ENCODE assay signal across 12 mouse cellular contexts in the genomic region with DNA sequence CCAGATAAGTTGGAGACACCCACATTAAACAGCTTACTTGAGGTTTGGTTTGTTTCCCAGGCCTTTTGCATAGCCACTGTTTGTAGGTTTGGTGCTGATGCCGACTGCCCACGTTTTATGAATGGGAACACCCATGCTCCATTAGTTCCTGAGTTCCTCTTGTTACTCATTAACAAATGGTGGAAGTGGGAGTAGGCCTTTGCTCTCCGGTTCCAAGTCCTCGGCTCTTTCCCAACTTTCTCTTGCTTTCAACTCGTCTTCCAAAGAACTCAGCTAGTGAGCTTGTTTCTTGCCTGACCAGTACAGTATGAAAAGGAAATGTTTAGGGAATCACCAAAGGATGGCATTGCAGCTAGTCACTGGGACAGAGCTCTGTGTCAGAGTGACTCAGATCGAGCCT. TPM values are rescaled to one million over a fixed set of nuclear protein-coding genes. Genes with fewer than 3 reads are reported as not detected.
DNase-seq lines count a peak whose midpoint lies in the region; ATAC-seq and TF ChIP-seq lines count a peak whose summit lies in the region.
"Had no signal": no experiment of that assay in that cellular context is flagged by ENCODE, and none has a peak within 500 bp of the region (broad histone marks: within the 10 kb centered on the region; RNA-seq: fewer than 3 reads in every experiment).

No protein-coding gene starts in this region.

- peak; percentile 72 for ATAC-seq in Patski
- ATAC-seq in intestine, embryonic 16.5 days, result peak; percentile 84
- no peak for ATAC-seq in forebrain, embryonic 16.5 days

- no peaks in the 10 kb centered on the region for H3K9me3 ChIP-seq in ES-Bruce4 (replicated peaks; ENCODE audit: control insufficient read depth, insufficient read depth, low read length, poor library complexity, severe bottlenecking)
- H3K9me3 ChIP-seq in intestine, embryonic 16.5 days (ENCODE audit: control insufficient read depth, low read length), result no peaks in the 10 kb centered on the region
- no peaks in the 10 kb centered on the region for H3K9me3 ChIP-seq in forebrain, embryonic 16.5 days (ENCODE audit: control insufficient read depth, low read length)
- no peaks in the 10 kb centered on the region for H3K9me3 ChIP-seq in embryonic facial prominence, embryonic 10.5 days
- H3K9me3 ChIP-seq: neural tube, embryonic 13.5 days had no signal

- CTCF ChIA-PET in Patski (lab: Charles Lee), result interaction anchor here (1.1 to 2.1 kb wide), 13 partner anchors 12 to 181 kb away, joined by 3 to 8 read pairs (median 5); no protein-coding TSS in a partner anchor

- peaks cover 34% of the 10 kb centered on the region for H3K36me3 ChIP-seq in ES-Bruce4 (ENCODE audit: control insufficient read depth, insufficient read depth, low read length, poor library complexity, severe bottlenecking)
- peaks cover 22% of the 10 kb centered on the region for H3K36me3 ChIP-seq in intestine, embryonic 16.5 days (ENCODE audit: control insufficient read depth, insufficient read depth, low read length)
- H3K36me3 ChIP-seq in forebrain, embryonic 16.5 days (ENCODE audit: control insufficient read depth, insufficient read depth), result peaks cover 21% of the 10 kb centered on the region
- peaks cover 65% of the 10 kb centered on the region for H3K36me3 ChIP-seq in embryonic facial prominence, embryonic 10.5 days (replicated peaks)

- TF ChIP-seq CTCF in ES-Bruce4 (IDR thresholded peaks at IDR 0.05; ENCODE audit: low read depth, low read length), result no peak
- TF ChIP-seq CTCF in Patski (IDR thresholded peaks at IDR 0.05), result no peak

- no peak for TF ChIP-seq EP300 in ES-Bruce4 (IDR thresholded peaks at IDR 0.05; ENCODE audit: insufficient read depth, low read depth, low read length)

- peak overlapping the region; percentile 28 for H3K27ac ChIP-seq in ES-Bruce4 (ENCODE audit: insufficient read depth, low read length)
- peak overlapping the region; percentile 66; the same call in 1 of the 2 replicates for H3K27ac ChIP-seq in intestine, embryonic 16.5 days (ENCODE audit: low read length)
- no peak overlapping the region for H3K27ac ChIP-seq in forebrain, embryonic 16.5 days (ENCODE audit: low read length)
- H3K27ac ChIP-seq in embryonic facial prominence, embryonic 10.5 days (replicated peaks), result no peak overlapping the region

- peaks cover 12% of the 10 kb centered on the region for H3K4me1 ChIP-seq in ES-Bruce4 (ENCODE audit: control insufficient read depth, insufficient read depth, low read length)
- H3K4me1 ChIP-seq in intestine, embryonic 16.5 days (ENCODE audit: control insufficient read depth, insufficient read depth, low read length), result peaks cover 22% of the 10 kb centered on the region
- 0 out of 2 replicates have a peak, but pooled peaks cover 4% of the 10 kb centered on the region for H3K4me1 ChIP-seq in forebrain, embryonic 16.5 days (replicated peaks; ENCODE audit: control insufficient read depth, insufficient read depth, low read length)
- peaks cover 29% of the 10 kb centered on the region for H3K4me1 ChIP-seq in embryonic facial prominence, embryonic 10.5 days

- no peak overlapping the region for H3K4me3 ChIP-seq in ES-Bruce4 (ENCODE audit: low read depth, low read length)
- no peak overlapping the region for H3K4me3 ChIP-seq in intestine, embryonic 16.5 days (ENCODE audit: low read length)
- no peak overlapping the region for H3K4me3 ChIP-seq in forebrain, embryonic 16.5 days (replicated peaks; ENCODE audit: low read length)
- H3K4me3 ChIP-seq in embryonic facial prominence, embryonic 10.5 days, result no peak overlapping the region
- H3K4me3 ChIP-seq: neural tube, embryonic 13.5 days had no signal

- POLR2A ChIA-PET in Patski (lab: Charles Lee), result interaction anchor here (1.0 kb wide), 1 partner anchor 9 kb away, joined by 4 read pairs; no protein-coding TSS in a partner anchor

- no peak overlapping the region for H3K9ac ChIP-seq in ES-Bruce4 (ENCODE audit: low read depth, poor library complexity, severe bottlenecking)
- no peak overlapping the region for H3K9ac ChIP-seq in intestine, embryonic 16.5 days (ENCODE audit: low read depth, low read length)
- H3K9ac ChIP-seq in forebrain, embryonic 16.5 days (replicated peaks; ENCODE audit: low read depth, low read length), result no peak overlapping the region
- H3K9ac ChIP-seq: neural tube, embryonic 13.5 days had no signal

- peak; percentile 70 for DNase-seq in Patski (ENCODE audit: low read depth, low spot score)
- DNase-seq in large intestine, adult 2 months (ENCODE audit: low read depth, low spot score), result peak; percentile 82
- no peak for DNase-seq in thymus, postnatal 25 days
- DNase-seq in embryonic facial prominence, embryonic 10.5 days (ENCODE audit: low spot score), result no peak
- DNase-seq in embryo, embryonic 9.5 days (ENCODE audit: extremely low spot score), result no peak
- DNase-seq: cerebellum, adult 9-10 months; left cerebral cortex, postnatal 4 days had no signal

- no peak for TF ChIP-seq POLR2A in ES-Bruce4 (IDR thresholded peaks at IDR 0.05; ENCODE audit: insufficient read depth, low read length)

- no peak overlapping the region; the same call in 1 of the 2 replicates for H3K4me2 ChIP-seq in intestine, embryonic 16.5 days (ENCODE audit: low read depth, low read length)
- H3K4me2 ChIP-seq in forebrain, embryonic 16.5 days (ENCODE audit: low read length), result no peak overlapping the region
- H3K4me2 ChIP-seq: neural tube, embryonic 13.5 days had no signal

- no peaks in the 10 kb centered on the region for H3K27me3 ChIP-seq in ES-Bruce4 (ENCODE audit: control insufficient read depth, insufficient read depth, low read length, poor library complexity, severe bottlenecking)
- H3K27me3 ChIP-seq in Patski, result no peaks in the 10 kb centered on the region
- no peaks in the 10 kb centered on the region for H3K27me3 ChIP-seq in intestine, embryonic 16.5 days (replicated peaks; ENCODE audit: control insufficient read depth, insufficient read depth, low read length)
- H3K27me3 ChIP-seq in forebrain, embryonic 16.5 days (replicated peaks; ENCODE audit: control insufficient read depth, insufficient read depth, low read length), result no peaks in the 10 kb centered on the region
- H3K27me3 ChIP-seq in embryonic facial prominence, embryonic 10.5 days (replicated peaks; ENCODE audit: low read depth, poor library complexity, severe bottlenecking), result no peaks in the 10 kb centered on the region
- H3K27me3 ChIP-seq: neural tube, embryonic 13.5 days had no signal

- in situ Hi-C loops in Patski (cut with MboI; ENCODE audit: low pct_unique_long_range_greater_than_20kb), result loop anchor here (5.0 kb wide), 2 partner anchors 42 to 87 kb away; no protein-coding TSS in a partner anchor

- WGBS in intestine, embryonic 16.5 days, result 58% methylated on average over 6 of the region's 6 CpGs
- whole genome bisulfite sequencing in large intestine, adult 2 months, result 31% methylated on average over 6 of the region's 6 CpGs
- WGBS in forebrain, embryonic 16.5 days, result 80% methylated on average over 6 of the region's 6 CpGs
- 90% methylated on average over 6 of the region's 6 CpGs for WGBS in embryonic facial prominence, embryonic 10.5 days

RNA-seq across cellular contexts. Expression of a gene that starts 20.2 kb away (rescaled TPM):
- polyA plus RNA-seq in ES-Bruce4 (2011; ENCODE audit: insufficient read depth, insufficient read length, low read depth, missing spikeins), result 74.3 and 75.6 TPM in 2 replicates
- polyA plus RNA-seq in Patski (2021), result 16.3 TPM
- polyA plus RNA-seq in intestine, embryonic 16.5 days (2015; fragmentation: Nextera tagmentation; extraction: Ambion mirVana), result 31.2 and 31.3 TPM in 2 replicates
- polyA plus RNA-seq in large intestine, adult 2 months (2012; rRNA removed), result 13.8 and 18.0 TPM in 2 replicates
- polyA plus RNA-seq in forebrain, embryonic 16.5 days (2015; fragmentation: Nextera tagmentation; extraction: Ambion mirVana), result 16.1 and 20.1 TPM in 2 replicates
- 46.7 and 47.0 TPM in 2 replicates for polyA plus RNA-seq in embryonic facial prominence, embryonic 10.5 days (2016; fragmentation: Nextera tagmentation; extraction: Ambion mirVana)

RNA-seq across cellular contexts. Expression of a gene that starts 35.7 kb away (rescaled TPM):
- 161 and 185 TPM in 2 replicates for polyA plus RNA-seq in ES-Bruce4 (2011; ENCODE audit: insufficient read depth, insufficient read length, low read depth, missing spikeins)
- 143 TPM for polyA plus RNA-seq in Patski (2021)
- 52.8 and 57.2 TPM in 2 replicates for polyA plus RNA-seq in intestine, embryonic 16.5 days (2015; fragmentation: Nextera tagmentation; extraction: Ambion mirVana)
- 117 and 129 TPM in 2 replicates for polyA plus RNA-seq in large intestine, adult 2 months (2012; rRNA removed)
- 137 and 144 TPM in 2 replicates for polyA plus RNA-seq in forebrain, embryonic 16.5 days (2015; fragmentation: Nextera tagmentation; extraction: Ambion mirVana)
- 48.5 and 61.7 TPM in 2 replicates for polyA plus RNA-seq in embryonic facial prominence, embryonic 10.5 days (2016; fragmentation: Nextera tagmentation; extraction: Ambion mirVana)

RNA-seq across cellular contexts. Expression of a gene that starts 46.2 kb away (rescaled TPM):
- not detected in 2 replicates for polyA plus RNA-seq in ES-Bruce4 (2011; ENCODE audit: insufficient read depth, insufficient read length, low read depth, missing spikeins)
- polyA plus RNA-seq in Patski (2021), result not detected
- 1.9 and 3.5 TPM in 2 replicates for polyA plus RNA-seq in intestine, embryonic 16.5 days (2015; fragmentation: Nextera tagmentation; extraction: Ambion mirVana)
- polyA plus RNA-seq in large intestine, adult 2 months (2012; rRNA removed), result 0.11 and 0.33 TPM in 2 replicates
- polyA plus RNA-seq in forebrain, embryonic 16.5 days (2015; fragmentation: Nextera tagmentation; extraction: Ambion mirVana), result 0.57 TPM in 1 of 2 replicates, not detected in the other
- polyA plus RNA-seq in embryonic facial prominence, embryonic 10.5 days (2016; fragmentation: Nextera tagmentation; extraction: Ambion mirVana), result 0.20 TPM in 1 of 2 replicates, not detected in the other
- polyA plus RNA-seq: urinary bladder, adult 2 months had no signal

Comparison
In these comparisons a context has a peak if more than half of its experiments do, and no peak if none do; other contexts are left out.
1. H3K27ac ChIP-seq: peak in ES-Bruce4 (single experiment) and intestine, embryonic 16.5 days (single experiment); none in forebrain, embryonic 16.5 days (single experiment) and embryonic facial prominence, embryonic 10.5 days (single experiment).
2. DNase-seq: peak in Patski (single experiment) and large intestine, adult 2 months (single experiment); none in thymus, postnatal 25 days (single experiment), embryonic facial prominence, embryonic 10.5 days (single experiment) and embryo, embryonic 9.5 days (single experiment).